Mouse (Mus musculus): ENCODE results near the gene Ms4a10. TPM values are rescaled to one million over a fixed set of nuclear protein-coding genes. Genes with fewer than 3 reads are reported as not detected.

Gene Ms4a10
- polyA plus RNA-seq, 1 experiment from 2014 or later = not detected

DNA sequence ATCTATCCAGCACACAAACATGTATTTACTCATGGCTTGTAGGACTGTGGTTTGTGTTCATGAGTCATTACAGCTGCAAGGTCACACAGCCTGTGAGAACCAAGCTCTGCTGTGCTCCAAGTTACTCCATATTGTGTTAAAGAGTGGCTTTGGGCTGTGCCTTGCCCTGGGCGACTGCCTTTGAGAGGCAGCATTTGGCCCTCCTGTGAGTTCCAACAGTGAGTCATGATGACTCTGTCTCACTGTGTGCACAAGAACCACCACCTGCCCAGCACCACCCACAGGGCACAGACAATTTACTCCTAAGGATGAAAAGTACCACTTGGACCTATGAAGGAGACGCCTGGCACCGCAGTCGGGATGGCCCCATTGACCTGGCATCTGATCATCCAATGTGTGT, 11.4 kb upstream of the Ms4a10 start:
- Histone ChIP-seq H3K27ac (ENCODE audit: low read length) (no peak overlapping the region), H3K9ac (ENCODE audit: low read length) (no peak overlapping the region), H3K4me1 (replicated peaks; ENCODE audit: control insufficient read depth, insufficient read depth, low read length) (no peaks in the 10 kb centered on the region), H3K4me2 (ENCODE audit: low read depth, low read length) (no peak overlapping the region), H3K36me3 (ENCODE audit: control insufficient read depth, insufficient read depth, low read length) (no peaks in the 10 kb centered on the region), H3K4me3 (ENCODE audit: low read length) (no peak overlapping the region), H3K9me3 (ENCODE audit: control insufficient read depth, low read length) (no peaks in the 10 kb centered on the region), H3K27me3 (ENCODE audit: control insufficient read depth, insufficient read depth, low read depth, low read length) (no peaks in the 10 kb centered on the region)
- 85% methylated on average over 4 of the region's 4 CpGs for WGBS
- ATAC-seq (ENCODE audit: low read depth) = no peak

DNA sequence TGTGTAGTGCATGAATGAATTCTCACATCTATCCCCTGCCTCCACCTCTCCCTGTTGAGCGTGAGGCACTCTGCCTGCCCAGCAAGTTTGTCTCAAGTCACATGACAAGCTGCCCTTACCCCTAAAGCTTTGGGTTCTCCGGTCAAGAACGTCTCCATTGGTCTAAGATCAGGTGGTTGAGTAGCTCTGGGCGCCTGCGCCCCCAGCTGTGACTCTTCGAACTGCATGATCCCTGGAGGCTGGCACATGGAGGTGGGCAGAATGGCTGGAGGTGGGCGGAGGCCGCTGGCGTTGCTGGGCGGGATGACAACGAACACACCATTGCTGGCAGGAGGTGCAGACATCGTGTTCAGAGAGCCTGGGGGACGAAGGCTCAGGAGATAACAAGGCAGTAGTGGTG, 10.1 kb upstream of the Ms4a10 start:
- Histone ChIP-seq H3K4me2 (ENCODE audit: low read depth, low read length) (no peak overlapping the region), H3K9ac (ENCODE audit: low read length) (no peak overlapping the region), H3K27me3 (ENCODE audit: control insufficient read depth, insufficient read depth, low read depth, low read length) (no peaks in the 10 kb centered on the region), H3K9me3 (ENCODE audit: control insufficient read depth, low read length) (no peaks in the 10 kb centered on the region), H3K4me1 (replicated peaks; ENCODE audit: control insufficient read depth, insufficient read depth, low read length) (0 out of 2 replicates have a peak, but pooled peaks cover 1% of the 10 kb centered on the region), H3K27ac (ENCODE audit: low read length) (no peak overlapping the region), H3K36me3 (ENCODE audit: control insufficient read depth, insufficient read depth, low read length) (no peaks in the 10 kb centered on the region), H3K4me3 (ENCODE audit: low read length) (no peak overlapping the region)
- WGBS = 67% methylated on average over 13 of the region's 13 CpGs
- no peak for ATAC-seq (ENCODE audit: low read depth)

DNA sequence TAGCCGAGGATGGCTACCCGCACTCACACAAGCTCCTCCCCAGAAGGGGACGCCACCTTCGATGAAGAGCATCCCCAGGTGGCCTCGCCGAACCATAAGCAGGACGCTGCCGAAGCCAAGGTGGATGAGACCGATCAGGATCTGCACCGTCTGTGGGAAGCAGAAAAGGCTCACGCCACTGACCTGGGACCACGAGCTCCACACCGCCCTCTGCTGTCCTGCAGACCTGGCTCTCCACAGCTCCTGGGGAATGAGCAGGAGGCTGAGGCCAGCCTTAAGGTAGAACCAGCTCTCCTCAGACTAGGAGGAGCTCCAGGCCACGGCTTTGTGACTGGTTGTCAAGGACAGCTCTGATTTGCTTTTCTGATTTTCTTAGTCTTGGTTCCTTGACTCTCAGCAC, 8.7 kb upstream of the Ms4a10 start:
- Histone ChIP-seq H3K9me3 (ENCODE audit: control insufficient read depth, low read length) (no peaks in the 10 kb centered on the region), H3K4me2 (ENCODE audit: low read depth, low read length) (peak overlapping the region; percentile 35; the same call in 1 of the 2 replicates), H3K27ac (ENCODE audit: low read length) (no peak overlapping the region), H3K27me3 (ENCODE audit: control insufficient read depth, insufficient read depth, low read depth, low read length) (no peaks in the 10 kb centered on the region), H3K36me3 (ENCODE audit: control insufficient read depth, insufficient read depth, low read length) (no peaks in the 10 kb centered on the region), H3K4me1 (replicated peaks; ENCODE audit: control insufficient read depth, insufficient read depth, low read length) (0 out of 2 replicates have a peak, but pooled peaks cover 2% of the 10 kb centered on the region), H3K9ac (ENCODE audit: low read length) (no peak overlapping the region), H3K4me3 (ENCODE audit: low read length) (no peak overlapping the region)
- peak; percentile 46; the same call in 1 of the 2 replicates for ATAC-seq (ENCODE audit: low read depth)
- 10% methylated on average over 14 of the region's 14 CpGs for WGBS

DNA sequence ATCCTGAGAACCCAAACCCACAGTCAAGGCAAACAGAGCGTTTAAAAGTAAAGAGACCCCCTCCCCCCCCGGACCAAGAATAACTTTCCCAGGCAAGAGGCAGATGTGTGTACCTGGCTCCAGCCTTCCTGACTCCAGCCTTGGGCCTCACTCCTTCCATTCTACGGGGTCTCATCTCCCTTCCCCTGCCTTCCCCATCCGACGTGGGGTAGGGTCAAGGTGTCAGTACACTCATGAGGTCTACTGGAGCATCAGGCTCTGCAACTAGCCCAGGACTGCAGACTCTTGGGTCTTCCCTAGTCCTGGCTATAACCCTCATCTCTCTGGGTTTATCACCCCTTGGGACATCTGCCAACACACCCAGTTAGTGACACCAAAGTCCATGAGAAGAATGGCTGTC, 5.7 kb upstream of the Ms4a10 start:
- H3K9me3 ChIP-seq (ENCODE audit: control insufficient read depth, low read length) = no peaks in the 10 kb centered on the region
- H3K9ac ChIP-seq (ENCODE audit: low read length) = no peak overlapping the region
- 0 out of 2 replicates have a peak, but pooled peaks cover 2% of the 10 kb centered on the region for H3K4me1 ChIP-seq (replicated peaks; ENCODE audit: control insufficient read depth, insufficient read depth, low read length)
- no peaks in the 10 kb centered on the region for H3K36me3 ChIP-seq (ENCODE audit: control insufficient read depth, insufficient read depth, low read length)
- no peak overlapping the region for H3K4me3 ChIP-seq (ENCODE audit: low read length)
- ATAC-seq (ENCODE audit: low read depth) = no peak
- H3K27me3 ChIP-seq (ENCODE audit: control insufficient read depth, insufficient read depth, low read depth, low read length) = no peaks in the 10 kb centered on the region
- WGBS = 64% methylated on average over 5 of the region's 5 CpGs
- no peak overlapping the region for H3K27ac ChIP-seq (ENCODE audit: low read length)
- H3K4me2 ChIP-seq (ENCODE audit: low read depth, low read length) = no peak overlapping the region

DNA sequence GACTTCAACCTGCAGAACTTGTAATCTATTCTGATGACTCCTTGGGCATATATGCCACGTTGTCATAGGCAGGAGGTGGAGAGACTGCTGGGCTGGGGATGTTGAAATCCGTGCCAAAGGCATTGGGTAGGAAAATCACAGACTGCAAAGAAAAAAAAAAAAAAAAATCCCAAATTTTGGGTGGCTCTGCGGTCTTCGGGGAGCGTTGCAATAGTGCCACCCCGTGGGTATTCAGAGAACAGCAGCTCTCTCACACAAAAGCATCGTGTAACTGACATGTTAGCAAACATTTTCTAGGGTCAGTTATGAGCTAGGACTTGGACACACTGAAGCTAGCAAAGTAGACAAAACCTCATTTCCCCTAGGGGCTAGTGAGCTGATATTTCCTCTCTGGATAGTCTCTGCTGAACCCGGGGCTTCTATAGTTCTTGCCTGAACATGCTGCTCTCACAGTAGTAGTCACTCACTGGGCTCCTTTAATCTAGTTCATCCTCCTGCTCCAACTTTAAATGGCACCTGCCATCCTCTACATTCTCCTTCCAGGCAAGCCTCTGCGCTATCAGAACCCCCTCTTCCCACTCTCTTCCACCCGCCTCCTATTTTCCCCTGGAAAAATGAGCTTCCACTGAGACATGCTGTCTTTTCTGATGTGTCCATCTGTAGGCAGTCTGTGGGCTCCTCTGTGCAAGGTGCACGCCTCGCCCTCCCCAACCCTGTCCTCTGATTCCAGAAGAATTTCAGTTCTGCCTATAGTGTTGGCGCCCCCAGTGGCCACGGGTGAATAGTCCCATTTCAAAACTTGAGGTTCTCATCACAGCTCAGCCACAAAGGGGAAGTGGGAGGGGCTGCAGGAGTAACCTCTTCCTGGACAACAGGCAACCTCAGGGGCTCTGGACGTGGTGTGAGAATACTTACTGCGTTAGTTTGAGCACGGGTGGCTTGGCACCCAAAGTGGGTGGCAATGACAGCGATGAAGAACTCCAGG, 5.0 kb upstream of the Ms4a10 start:
- Histone ChIP-seq H3K27ac (ENCODE audit: low read length) (no peak overlapping the region), H3K9ac (ENCODE audit: low read length) (no peak overlapping the region), H3K27me3 (ENCODE audit: control insufficient read depth, insufficient read depth, low read depth, low read length) (no peaks in the 10 kb centered on the region), H3K4me3 (ENCODE audit: low read length) (no peak overlapping the region), H3K9me3 (ENCODE audit: control insufficient read depth, low read length) (no peaks in the 10 kb centered on the region), H3K4me2 (ENCODE audit: low read depth, low read length) (no peak overlapping the region; the same call in 1 of the 2 replicates), H3K36me3 (ENCODE audit: control insufficient read depth, insufficient read depth, low read length) (no peaks in the 10 kb centered on the region), H3K4me1 (replicated peaks; ENCODE audit: control insufficient read depth, insufficient read depth, low read length) (0 out of 2 replicates have a peak, but pooled peaks cover 3% of the 10 kb centered on the region)
- WGBS = 9% methylated on average over 18 of the region's 18 CpGs
- peak; percentile 32; the same call in 1 of the 2 replicates for ATAC-seq (ENCODE audit: low read depth)

DNA sequence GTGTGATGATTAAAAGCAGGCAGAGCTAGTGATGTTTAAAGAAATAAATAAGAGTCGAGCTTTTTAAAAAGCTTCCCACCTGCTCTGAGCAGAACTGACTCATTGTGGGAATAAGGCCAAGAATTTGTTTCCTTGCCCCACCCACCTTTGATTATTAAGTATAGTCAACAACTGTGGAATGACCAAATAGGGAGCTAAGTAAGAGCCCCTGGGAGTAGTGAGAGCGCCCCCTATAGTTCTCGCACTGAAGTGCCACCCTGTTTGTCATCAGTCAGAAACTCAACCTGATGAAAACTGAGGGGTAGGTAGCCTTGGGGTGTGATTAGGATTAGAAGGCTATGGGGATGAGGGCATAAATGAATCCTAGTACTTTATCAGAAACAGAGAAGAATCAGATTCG, 1.8 kb upstream of the Ms4a10 start:
- Histone ChIP-seq H3K9me3 (ENCODE audit: control insufficient read depth, low read length) (no peaks in the 10 kb centered on the region), H3K27ac (ENCODE audit: low read length) (no peak overlapping the region), H3K36me3 (ENCODE audit: control insufficient read depth, insufficient read depth, low read length) (no peaks in the 10 kb centered on the region), H3K9ac (ENCODE audit: low read length) (no peak overlapping the region), H3K4me2 (ENCODE audit: low read depth, low read length) (no peak overlapping the region), H3K4me3 (ENCODE audit: low read length) (no peak overlapping the region), H3K4me1 (replicated peaks; ENCODE audit: control insufficient read depth, insufficient read depth, low read length) (peaks cover 9% of the 10 kb centered on the region), H3K27me3 (ENCODE audit: control insufficient read depth, insufficient read depth, low read depth, low read length) (no peaks in the 10 kb centered on the region)
- WGBS = 35% methylated on average over 4 of the region's 4 CpGs
- no peak for ATAC-seq (ENCODE audit: low read depth)

- Histone ChIP-seq H3K4me1 (replicated peaks; ENCODE audit: control insufficient read depth, insufficient read depth, low read length) (peaks cover 9% of the 10 kb centered on the region), H3K4me3 (ENCODE audit: low read length) (no peak overlapping the region), H3K27me3 (ENCODE audit: control insufficient read depth, insufficient read depth, low read depth, low read length) (no peaks in the 10 kb centered on the region), H3K9ac (ENCODE audit: low read length) (no peak overlapping the region), H3K4me2 (ENCODE audit: low read depth, low read length) (no peak overlapping the region), H3K27ac (ENCODE audit: low read length) (no peak overlapping the region), H3K9me3 (ENCODE audit: control insufficient read depth, low read length) (no peaks in the 10 kb centered on the region), H3K36me3 (ENCODE audit: control insufficient read depth, insufficient read depth, low read length) (no peaks in the 10 kb centered on the region)
- 68% methylated on average over 2 of the region's 2 CpGs for WGBS
- no peak for ATAC-seq (ENCODE audit: low read depth)
These were observed 717 bp upstream of the Ms4a10 start for GRCm38 (mm10) chr19:10975187-10975586.

DNA sequence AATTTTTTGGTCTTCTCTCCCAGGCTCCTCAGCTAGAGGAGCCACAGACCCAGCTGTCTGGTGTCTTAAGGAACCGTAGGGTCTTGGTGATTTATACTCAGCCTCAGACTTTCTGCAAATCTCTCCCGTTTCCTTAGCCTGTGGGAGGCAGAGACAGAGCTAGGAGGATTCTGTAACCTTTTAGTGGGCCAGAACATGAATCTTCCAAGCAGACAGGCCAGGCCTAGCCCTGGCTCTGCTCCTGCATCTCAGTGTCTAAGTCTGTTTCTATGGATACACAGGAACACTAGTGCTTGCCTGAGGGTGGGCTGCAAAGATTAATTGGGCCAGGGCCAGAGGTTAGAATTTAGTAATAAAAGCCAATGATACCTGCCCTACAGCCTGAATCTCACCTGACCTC, 1.3 kb downstream of the Ms4a10 start:
- no peaks in the 10 kb centered on the region for H3K9me3 ChIP-seq (ENCODE audit: control insufficient read depth, low read length)
- H3K36me3 ChIP-seq (ENCODE audit: control insufficient read depth, insufficient read depth, low read length) = no peaks in the 10 kb centered on the region
- ATAC-seq (ENCODE audit: low read depth) = no peak
- no peaks in the 10 kb centered on the region for H3K27me3 ChIP-seq (ENCODE audit: control insufficient read depth, insufficient read depth, low read depth, low read length)
- no peak overlapping the region for H3K27ac ChIP-seq (ENCODE audit: low read length)
- peaks cover 6% of the 10 kb centered on the region for H3K4me1 ChIP-seq (replicated peaks; ENCODE audit: control insufficient read depth, insufficient read depth, low read length)
- no peak overlapping the region for H3K4me3 ChIP-seq (ENCODE audit: low read length)
- H3K9ac ChIP-seq (ENCODE audit: low read length) = no peak overlapping the region
- no peak overlapping the region for H3K4me2 ChIP-seq (ENCODE audit: low read depth, low read length)
- WGBS = 52% methylated on average over 2 of the region's 2 CpGs

- Histone ChIP-seq H3K4me2 (ENCODE audit: low read depth, low read length) (no peak overlapping the region), H3K27ac (ENCODE audit: low read length) (no peak overlapping the region), H3K4me1 (replicated peaks; ENCODE audit: control insufficient read depth, insufficient read depth, low read length) (peaks cover 6% of the 10 kb centered on the region), H3K36me3 (ENCODE audit: control insufficient read depth, insufficient read depth, low read length) (no peaks in the 10 kb centered on the region), H3K9ac (ENCODE audit: low read length) (no peak overlapping the region), H3K27me3 (ENCODE audit: control insufficient read depth, insufficient read depth, low read depth, low read length) (no peaks in the 10 kb centered on the region), H3K4me3 (ENCODE audit: low read length) (no peak overlapping the region), H3K9me3 (ENCODE audit: control insufficient read depth, low read length) (no peaks in the 10 kb centered on the region)
- no peak for ATAC-seq (ENCODE audit: low read depth)
- 76% methylated on average over 3 of the region's 3 CpGs for WGBS
These were observed 1.8 kb downstream of the Ms4a10 start for GRCm38 (mm10) chr19:10972660-10973059.

Measured in lung, embryonic 16.5 days (tissue).